Mouse (Mus musculus) bone marrow, adult 2 months (tissue): ENCODE measurements around the gene Hoxa11.

Experiments
- CTCF ChIP-seq: fragments of 200-500 bp; IDR thresholded peaks from 2 replicates; pipeline ENCODE4 v1.5.1; 2011; ENCODE audit warnings: low read length, control low read depth; ENCODE audit not compliant: control insufficient read depth, insufficient read depth
- POLR2A ChIP-seq: fragments of 200-500 bp; IDR thresholded peaks from 2 replicates; pipeline ENCODE4 v1.6.1; 2011; ENCODE audit warnings: low read depth, mild to moderate bottlenecking, control low read depth, low read length, borderline replicate concordance; ENCODE audit not compliant: control insufficient read depth

- TF ChIP-seq CTCF (no peak), POLR2A (no peak)
Measured at GRCm38 (mm10) chr6:52202362-52203120, 43.1 kb downstream of the Hoxa11 start.
